Mouse (Mus musculus) myocyte (in vitro differentiated cells): Measurements from ENCODE around the gene Inhbe. TPM values are rescaled to one million over a fixed set of nuclear protein-coding genes. Genes with fewer than 3 reads are reported as not detected.

Experiments
- H3K27me3 ChIP-seq: one replicate; pipeline ENCODE4 v1.6.1; 2011; ENCODE audit not compliant: control insufficient read depth, insufficient read depth, insufficient read length
- H3K36me3 ChIP-seq: one replicate; pipeline ENCODE4 v1.6.1; 2011; ENCODE audit not compliant: control insufficient read depth, insufficient read depth
- H3K4me2 ChIP-seq: one replicate; pipeline ENCODE4 v1.6.1; 2011; ENCODE audit warnings: low read depth, control low read depth
- H3K4me3 ChIP-seq: one replicate; pipeline ENCODE4 v1.5.1; 2011; ENCODE audit warnings: mild to moderate bottlenecking, control low read depth, moderate library complexity
- H3K79me2 ChIP-seq: one replicate; pipeline ENCODE4 v1.6.1; 2011; ENCODE audit not compliant: control insufficient read depth, insufficient read depth
- H3ac ChIP-seq: one replicate; pipeline ENCODE4 v1.6.1; 2011; ENCODE audit not compliant: control insufficient read depth, insufficient read length
- CEBPB ChIP-seq: IDR thresholded peaks from 2 replicates; pipeline ENCODE4 v1.6.1; 2011; ENCODE audit warnings: mild to moderate bottlenecking, moderate library complexity; ENCODE audit not compliant: poor library complexity, insufficient read depth, severe bottlenecking
- E2F4 ChIP-seq: IDR thresholded peaks from one replicate; pipeline ENCODE4 v1.6.1; 2011; ENCODE audit warnings: mild to moderate bottlenecking, control low read depth, moderate library complexity; ENCODE audit not compliant: insufficient read depth
- MAX ChIP-seq: IDR thresholded peaks from one replicate; pipeline ENCODE4 v1.6.1; 2011; ENCODE audit warnings: low read depth, mild to moderate bottlenecking, control low read depth
- MYOD1 ChIP-seq, 3 experiments: IDR thresholded peaks; one replicate each; pipeline ENCODE4 v1.6.1; 2011; ENCODE audit warnings: control low read depth in 2 of 3, low read depth in 2 of 3, mild to moderate bottlenecking in 2 of 3, moderate library complexity in 1 of 3; ENCODE audit not compliant: insufficient read length in 2 of 3, control insufficient read depth in 1 of 3
- MYOG ChIP-seq, 3 experiments: IDR thresholded peaks; one replicate each; pipeline ENCODE4 v1.6.1; 2011; ENCODE audit warnings: control low read depth in 2 of 3, low read depth in 2 of 3, mild to moderate bottlenecking in 2 of 3; ENCODE audit not compliant: insufficient read length in 2 of 3, control insufficient read depth in 1 of 3, insufficient read depth in 1 of 3
- POLR2A ChIP-seq: IDR thresholded peaks from one replicate; pipeline ENCODE4 v1.6.1; 2011; ENCODE audit warnings: low read depth, mild to moderate bottlenecking, control low read depth, moderate library complexity; ENCODE audit not compliant: insufficient read length
- POLR2AphosphoS2 ChIP-seq: IDR thresholded peaks from one replicate; pipeline ENCODE4 v1.6.1; 2011; ENCODE audit warnings: low read depth, control low read depth; ENCODE audit not compliant: insufficient read length
- REST ChIP-seq: IDR thresholded peaks from one replicate; pipeline ENCODE4 v1.6.1; 2011; ENCODE audit warnings: mild to moderate bottlenecking, control low read depth, moderate library complexity; ENCODE audit not compliant: insufficient read depth, insufficient read length
- SRF ChIP-seq: IDR thresholded peaks from one replicate; pipeline ENCODE4 v1.6.1; 2011; ENCODE audit warnings: low read depth; ENCODE audit not compliant: control insufficient read depth, insufficient read length
- TCF12 ChIP-seq: IDR thresholded peaks from one replicate; pipeline ENCODE4 v1.6.1; 2011; ENCODE audit warnings: mild to moderate bottlenecking, control low read depth; ENCODE audit not compliant: poor library complexity, insufficient read depth, severe bottlenecking
- TCF3 ChIP-seq: IDR thresholded peaks from one replicate; pipeline ENCODE4 v1.6.1; 2011; ENCODE audit warnings: low read depth, control low read depth; ENCODE audit not compliant: insufficient read length
- USF1 ChIP-seq: IDR thresholded peaks from one replicate; pipeline ENCODE4 v1.6.1; 2011; ENCODE audit warnings: low read depth, mild to moderate bottlenecking, control low read depth, moderate library complexity
- polyA plus RNA-seq: library from polyadenylated mRNA; unstranded; fragments of >200 nt; fragmentation: generic; extraction: Trizol; gene quantifications from one replicate; pipeline ENCODE4 v1.2.1, GENCODE M21; 2012; ENCODE audit warnings: missing spikeins

The Inhbe gene
- polyA plus RNA-seq, 1 experiment = 0.10 TPM

GRCm38 (mm10) chr10:127343029-127343428, 11.2 kb downstream of the Inhbe start:
- Histone ChIP-seq H3K4me2 (no peak overlapping the region), H3K27me3 (no peaks in the 10 kb centered on the region), H3ac (no peak overlapping the region), H3K4me3 (no peak overlapping the region), H3K36me3 (no peaks in the 10 kb centered on the region), H3K79me2 (no peaks in the 10 kb centered on the region)
- TF ChIP-seq TCF12 (no peak), USF1 (peak; percentile 27)

- Histone ChIP-seq H3K79me2 (no peaks in the 10 kb centered on the region), H3K4me2 (peak within 1 kb of the TSS; percentile 100), H3K4me3 (peak within 1 kb of the TSS; percentile 37), H3K27me3 (no peaks in the 10 kb centered on the region), H3ac (no peak within 1 kb of the TSS), H3K36me3 (no peaks in the 10 kb centered on the region)
- TF ChIP-seq TCF3 (no peak), MAX (peak; percentile 30)
Observed at GRCm38 (mm10) chr10:127341891-127342639, 12.1 kb downstream of the Inhbe start, which contains the start of gene Gli1. Gene Gli1, minus strand, starts transcription at chr10:127341974.

GRCm38 (mm10) chr10:127341360-127341690, 12.9 kb downstream of the Inhbe start:
- peak overlapping the region; percentile 37 for H3K4me3 ChIP-seq
- peak overlapping the region; percentile 100 for H3K4me2 ChIP-seq
- H3ac ChIP-seq = no peak overlapping the region
- no peaks in the 10 kb centered on the region for H3K27me3 ChIP-seq
- no peak for TF ChIP-seq POLR2AphosphoS2
- no peak for TF ChIP-seq MAX
- no peak for TF ChIP-seq MYOG (IDR thresholded peaks at IDR 0.05; ENCODE audit: control insufficient read depth in 1 of 3, insufficient read depth in 1 of 3, insufficient read length in 2 of 3, low read depth in 2 of 3)
- TF ChIP-seq TCF3 = no peak
- TF ChIP-seq SRF = no peak
- no peak for TF ChIP-seq POLR2A
- TF ChIP-seq E2F4 = no peak
- no peak for TF ChIP-seq MYOD1 (IDR thresholded peaks at IDR 0.05; ENCODE audit: control insufficient read depth in 1 of 3, insufficient read length in 2 of 3, low read depth in 2 of 3)
- no peak for TF ChIP-seq USF1
- no peak for TF ChIP-seq TCF12
- no peak for TF ChIP-seq REST
- no peak for TF ChIP-seq CEBPB
- no peaks in the 10 kb centered on the region for H3K79me2 ChIP-seq
- no peaks in the 10 kb centered on the region for H3K36me3 ChIP-seq

- Histone ChIP-seq H3K4me3 (peak overlapping the region; percentile 37), H3ac (no peak overlapping the region), H3K27me3 (no peaks in the 10 kb centered on the region)
Observed at GRCm38 (mm10) chr10:127340577-127341359, 13.4 kb downstream of the Inhbe start.

More at GRCm38 (mm10) chr10:127340577-127341359, 13.4 kb downstream of the Inhbe start:
- H3K79me2 ChIP-seq = no peaks in the 10 kb centered on the region
- TF ChIP-seq SRF (no peak), E2F4 (no peak), CEBPB (no peak), POLR2AphosphoS2 (no peak), TCF3 (no peak), MYOG (IDR thresholded peaks at IDR 0.05; ENCODE audit: control insufficient read depth in 1 of 3, insufficient read depth in 1 of 3, insufficient read length in 2 of 3, low read depth in 2 of 3) (no peak), REST (no peak), POLR2A (no peak), TCF12 (no peak), USF1 (no peak), MYOD1 (IDR thresholded peaks at IDR 0.05; ENCODE audit: control insufficient read depth in 1 of 3, insufficient read length in 2 of 3, low read depth in 2 of 3) (no peak), MAX (no peak)
- no peaks in the 10 kb centered on the region for H3K36me3 ChIP-seq
- peak overlapping the region; percentile 100 for H3K4me2 ChIP-seq
